Mouse (Mus musculus) hindbrain, embryonic 15.5 days (tissue): ENCODE measurements around the gene Vps37c. TPM values are rescaled to one million over a fixed set of nuclear protein-coding genes. Genes with fewer than 3 reads are reported as not detected.
A peak's percentile ranks its signal among the peaks of the same experiment; 100 is the strongest.

ENCODE experiments used
- ATAC-seq: fragments of 200-750 bp; cut with Nextera tagmentation; 2 replicates; pipeline ENCODE4 v1.8.0; 2017; ENCODE audit warnings: low read depth, moderate number of reproducible peaks, moderate TSS enrichment; ENCODE audit not compliant: low FRiP score
- H3K27ac ChIP-seq: fragments of 300-500 bp; sonication (generic); replicated peaks from 2 replicates; pipeline ENCODE4 v1.5.1; 2015; ENCODE audit warnings: mild to moderate bottlenecking, inconsistent platforms
- H3K27me3 ChIP-seq: fragments of 300-500 bp; sonication (generic); 2 replicates; pipeline ENCODE4 v1.6.1; 2015; ENCODE audit warnings: control low read depth, inconsistent platforms
- H3K36me3 ChIP-seq: fragments of 300-500 bp; sonication (generic); 2 replicates; pipeline ENCODE4 v1.6.1; 2015; ENCODE audit warnings: control low read depth, inconsistent platforms
- H3K4me1 ChIP-seq: fragments of 300-500 bp; sonication (generic); replicated peaks from 2 replicates; pipeline ENCODE4 v1.6.1; 2015; ENCODE audit warnings: control low read depth, inconsistent platforms
- H3K4me2 ChIP-seq: fragments of 300-500 bp; sonication (generic); 2 replicates; pipeline ENCODE4 v1.6.1; 2015; ENCODE audit warnings: moderate library complexity, mild to moderate bottlenecking, inconsistent platforms
- H3K4me3 ChIP-seq: fragments of 300-500 bp; sonication (generic); 2 replicates; pipeline ENCODE4 v1.5.1; 2015; ENCODE audit warnings: mild to moderate bottlenecking, inconsistent platforms
- H3K9ac ChIP-seq: fragments of 300-500 bp; sonication (generic); 2 replicates; pipeline ENCODE4 v1.6.1; 2015; ENCODE audit warnings: inconsistent platforms
- H3K9me3 ChIP-seq: fragments of 300-500 bp; sonication (generic); 2 replicates; pipeline ENCODE4 v1.6.1; 2016; ENCODE audit warnings: control low read depth, inconsistent platforms
- WGBS: fragments of 180-500 bp; shearing (Covaris S2); methylation state at CpG from one replicate; pipeline ENCODE4 v1.1.7; 2015; 5-methylcytosine and 5-hydroxymethylcytosine counted together
- polyA plus RNA-seq: library from polyadenylated mRNA; unstranded; fragments of >200 nt; fragmentation: Nextera tagmentation; extraction: Ambion mirVana; gene quantifications from 2 replicates; pipeline ENCODE4 v1.2.1, GENCODE M21; 2015

Gene Vps37c
- polyA plus RNA-seq, 1 experiment from 2014 or later = 31.8 TPM

DNA sequence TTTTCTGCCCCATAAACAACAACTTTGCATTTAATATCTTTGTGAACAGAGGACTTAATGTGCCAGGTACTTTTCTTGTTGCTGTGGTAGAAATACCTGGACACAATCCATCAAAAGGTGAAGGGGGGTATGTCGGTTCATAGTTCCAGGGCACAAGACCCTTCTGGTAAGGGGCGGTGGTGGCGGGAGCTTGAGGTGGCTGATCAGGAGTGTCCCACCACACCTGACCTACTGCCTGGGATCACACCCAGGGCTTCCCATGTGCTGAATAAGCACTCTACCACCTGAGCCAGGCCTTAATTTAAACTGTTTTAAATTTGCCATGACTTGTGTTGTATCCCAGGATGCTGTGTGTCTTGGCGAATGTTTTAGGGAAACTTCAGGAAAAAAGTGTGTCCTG, 2.6 kb downstream of the Vps37c start:
- Histone ChIP-seq H3K27me3 (no peaks in the 10 kb centered on the region), H3K4me1 (peaks cover 49% of the 10 kb centered on the region), H3K4me2 (no peak overlapping the region), H3K9ac (no peak overlapping the region), H3K36me3 (no peaks in the 10 kb centered on the region), H3K27ac (no peak overlapping the region), H3K9me3 (no peaks in the 10 kb centered on the region), H3K4me3 (no peak overlapping the region)
- WGBS = 91% methylated on average over 4 of the region's 4 CpGs
- ATAC-seq = no peak

DNA sequence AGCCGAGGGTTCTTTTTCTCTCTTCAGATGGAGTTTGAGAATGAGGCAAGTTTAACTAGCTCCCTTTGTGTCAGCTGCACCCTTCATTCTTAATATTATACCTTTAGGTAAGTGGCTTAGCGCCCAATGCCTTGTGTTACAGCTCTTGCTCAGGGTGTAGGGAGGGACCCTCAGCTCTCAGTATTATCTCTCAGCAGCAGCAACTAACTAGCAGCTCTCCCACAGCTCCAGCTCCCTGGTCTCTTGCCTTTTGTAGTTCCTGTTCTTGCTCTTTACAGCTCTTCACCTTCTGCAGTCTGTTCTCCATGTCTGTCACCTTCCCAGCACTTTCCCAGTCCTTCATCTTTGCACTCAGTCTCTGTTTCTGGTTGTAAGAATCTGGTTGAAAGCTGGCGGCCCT, 3.1 kb downstream of the Vps37c start:
- peaks cover 53% of the 10 kb centered on the region for H3K4me1 ChIP-seq
- WGBS = 88% methylated on average over 3 of the region's 3 CpGs
- H3K27me3 ChIP-seq = no peaks in the 10 kb centered on the region
- no peak overlapping the region for H3K4me2 ChIP-seq
- H3K9ac ChIP-seq = no peak overlapping the region
- no peak for ATAC-seq
- H3K27ac ChIP-seq = no peak overlapping the region
- no peaks in the 10 kb centered on the region for H3K9me3 ChIP-seq
- H3K36me3 ChIP-seq = no peaks in the 10 kb centered on the region
- H3K4me3 ChIP-seq = no peak overlapping the region

DNA sequence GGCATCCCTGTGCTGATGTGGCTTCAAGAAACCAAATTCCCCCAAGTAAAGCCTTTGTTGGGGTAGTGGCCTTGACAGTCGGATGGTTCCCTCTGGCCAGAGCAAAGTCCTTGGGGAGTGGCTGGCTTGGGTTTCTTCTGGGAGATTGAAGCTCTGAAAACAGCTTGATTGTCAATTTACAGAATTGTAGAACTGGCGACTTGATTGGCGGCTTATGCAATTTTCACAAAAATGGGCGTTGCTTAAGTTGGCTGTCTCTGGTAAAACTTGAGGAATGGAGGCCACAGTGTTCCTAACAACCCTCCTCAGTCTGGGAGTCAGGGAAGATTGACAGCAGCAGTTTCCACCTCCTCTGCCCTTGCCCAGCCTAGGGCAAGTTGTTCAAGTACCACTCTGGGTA, 3.8 kb downstream of the Vps37c start:
- ATAC-seq = no peak
- H3K4me1 ChIP-seq = peaks cover 59% of the 10 kb centered on the region

DNA sequence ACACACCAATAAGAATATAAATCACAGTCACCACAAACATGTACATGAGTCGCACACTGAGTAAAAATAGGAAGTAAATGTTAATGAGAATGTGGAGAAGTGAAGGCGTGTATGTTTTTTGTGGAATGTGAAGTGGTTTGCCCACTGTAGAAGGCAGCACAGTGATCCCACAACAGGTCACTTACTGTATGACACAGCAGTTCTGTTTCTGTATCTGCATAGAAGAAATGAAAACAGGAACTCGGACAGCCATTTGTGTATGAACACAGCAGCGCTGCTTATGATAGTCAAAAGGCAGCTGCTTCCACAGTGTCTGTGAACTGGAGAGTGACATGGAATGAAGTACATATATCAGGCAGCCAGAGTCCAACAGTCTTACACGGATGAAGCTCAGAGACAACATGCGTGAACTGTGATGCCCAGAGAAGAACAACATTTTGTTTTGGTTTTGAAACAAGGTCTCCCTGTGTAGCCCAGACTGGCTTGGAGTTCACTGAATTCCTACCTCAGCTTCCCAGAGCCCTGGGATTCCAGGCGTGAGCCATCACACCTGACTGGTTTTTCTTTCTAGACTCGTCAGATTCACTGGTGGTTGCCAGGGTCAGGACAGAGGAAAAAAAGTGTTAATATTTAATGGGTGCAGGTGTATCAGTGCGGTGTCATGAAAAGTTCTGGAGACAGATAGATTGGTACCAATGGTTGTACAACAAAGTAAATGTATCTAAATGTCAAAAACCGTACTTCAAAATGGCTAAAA, 5.6 kb downstream of the Vps37c start:
- no peak overlapping the region for H3K27ac ChIP-seq
- H3K4me3 ChIP-seq = no peak overlapping the region
- H3K9ac ChIP-seq = no peak overlapping the region
- no peak for ATAC-seq
- H3K9me3 ChIP-seq = no peaks in the 10 kb centered on the region
- 89% methylated on average over 10 of the region's 10 CpGs for WGBS
- H3K36me3 ChIP-seq = no peaks in the 10 kb centered on the region
- no peak overlapping the region for H3K4me2 ChIP-seq
- no peaks in the 10 kb centered on the region for H3K27me3 ChIP-seq
- peaks cover 69% of the 10 kb centered on the region for H3K4me1 ChIP-seq

More for the DNA sequence above, 3.8 kb downstream of the Vps37c start:
- H3K27ac ChIP-seq = no peak overlapping the region
- no peaks in the 10 kb centered on the region for H3K27me3 ChIP-seq
- H3K36me3 ChIP-seq = no peaks in the 10 kb centered on the region
- WGBS = 91% methylated on average over 4 of the region's 4 CpGs
- H3K4me2 ChIP-seq = no peak overlapping the region
- H3K9ac ChIP-seq = no peak overlapping the region
- H3K9me3 ChIP-seq = no peaks in the 10 kb centered on the region
- H3K4me3 ChIP-seq = no peak overlapping the region

DNA sequence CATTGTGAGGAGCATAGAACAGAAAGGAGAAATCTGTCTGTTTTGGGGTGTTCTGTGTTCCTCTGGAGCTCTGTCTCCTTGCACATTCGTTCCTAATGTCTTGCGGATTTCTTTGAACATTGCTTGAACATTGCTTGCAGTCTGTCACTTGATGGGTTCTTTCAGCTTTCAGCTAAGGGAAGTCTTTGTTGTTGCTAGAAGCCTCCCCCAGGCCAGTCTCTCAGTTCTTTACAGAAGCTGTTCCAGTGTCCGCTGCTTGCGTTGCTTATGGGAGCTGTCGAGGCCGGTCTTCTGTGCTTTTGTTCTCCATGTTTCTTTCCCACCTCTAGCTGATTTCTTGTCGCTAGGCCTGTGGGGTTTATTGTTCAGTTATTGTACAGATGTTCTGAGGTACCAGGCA, 7.3 kb downstream of the Vps37c start:
- Histone ChIP-seq H3K27me3 (no peaks in the 10 kb centered on the region), H3K36me3 (no peaks in the 10 kb centered on the region), H3K4me2 (peak overlapping the region; percentile 16), H3K4me1 (peaks cover 68% of the 10 kb centered on the region), H3K9me3 (no peaks in the 10 kb centered on the region), H3K9ac (peak overlapping the region; percentile 20; the same call in 1 of the 2 replicates), H3K4me3 (no peak overlapping the region), H3K27ac (peak overlapping the region; percentile 69)
- WGBS = 21% methylated on average over 7 of the region's 7 CpGs
- no peak for ATAC-seq

DNA sequence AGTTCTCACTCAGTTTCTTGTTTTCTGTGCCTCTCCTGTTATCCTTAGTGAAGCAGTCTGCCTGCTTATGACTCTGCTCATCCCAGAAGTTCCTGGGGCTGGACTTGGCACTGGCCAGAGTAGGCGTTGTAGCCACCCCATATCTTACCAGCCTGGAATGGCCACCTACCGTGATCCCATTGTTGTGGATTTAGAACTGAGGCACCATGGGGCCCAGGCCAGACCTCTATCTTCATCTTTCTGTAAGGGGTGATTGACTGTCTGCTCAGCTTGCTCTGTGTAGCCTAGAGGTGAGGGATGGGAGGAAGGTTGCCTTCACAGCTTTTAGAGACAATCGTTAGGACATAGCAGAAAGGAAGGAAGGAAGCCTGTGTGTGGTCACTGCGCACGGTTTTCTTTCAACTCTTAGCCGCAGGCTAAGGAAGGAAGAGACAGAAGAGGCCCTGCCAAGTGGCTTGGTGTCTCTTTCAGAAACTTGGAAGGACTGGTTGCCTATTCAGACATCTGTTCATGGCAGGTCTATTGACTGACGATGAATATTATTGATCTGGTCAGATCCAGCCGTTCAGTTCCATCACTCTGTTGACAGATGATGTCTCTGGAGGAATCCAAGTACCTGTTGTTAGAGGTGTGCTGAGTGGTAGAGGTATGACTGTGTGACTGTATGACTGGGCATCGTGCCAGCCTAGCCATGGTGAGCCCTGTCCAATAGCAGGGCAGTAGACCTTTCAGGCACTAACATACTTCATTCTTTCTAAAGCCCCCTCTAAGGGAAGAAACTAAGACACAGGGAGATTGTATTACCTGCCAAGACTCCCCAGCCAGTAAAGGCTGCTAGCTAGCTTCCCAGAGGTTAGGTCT, 9.8 kb downstream of the Vps37c start:
- H3K9me3 ChIP-seq = no peaks in the 10 kb centered on the region
- H3K27me3 ChIP-seq = no peaks in the 10 kb centered on the region
- H3K27ac ChIP-seq = no peak overlapping the region; the same call in 1 of the 2 replicates
- H3K4me1 ChIP-seq = peaks cover 60% of the 10 kb centered on the region
- H3K9ac ChIP-seq = no peak overlapping the region
- 64% methylated on average over 9 of the region's 9 CpGs for WGBS
- no peak for ATAC-seq
- no peak overlapping the region for H3K4me2 ChIP-seq
- no peaks in the 10 kb centered on the region for H3K36me3 ChIP-seq
- no peak overlapping the region for H3K4me3 ChIP-seq

DNA sequence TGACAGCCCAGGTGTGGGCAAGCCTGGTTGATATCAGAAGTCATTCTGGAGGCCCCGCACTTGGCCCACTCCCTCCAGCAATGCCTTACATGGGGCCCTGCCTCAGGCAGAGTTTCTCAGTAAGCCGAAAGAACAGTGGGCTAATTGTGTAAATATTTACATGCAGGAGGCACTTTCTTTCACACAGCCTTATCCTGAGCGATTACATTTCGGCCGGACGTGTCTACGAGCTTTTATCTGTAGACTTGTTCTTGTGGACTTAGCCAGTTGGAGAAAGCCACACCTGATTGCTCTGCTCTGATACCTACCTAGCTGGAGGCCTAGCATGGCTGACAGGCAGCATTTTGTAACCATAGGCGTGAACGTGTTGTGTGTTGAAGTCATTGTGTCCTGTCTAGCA, 11.3 kb downstream of the Vps37c start:
- H3K4me3 ChIP-seq = no peak overlapping the region
- no peak overlapping the region for H3K27ac ChIP-seq
- H3K36me3 ChIP-seq = no peaks in the 10 kb centered on the region
- H3K4me2 ChIP-seq = no peak overlapping the region
- H3K9ac ChIP-seq = no peak overlapping the region
- H3K4me1 ChIP-seq = peaks cover 60% of the 10 kb centered on the region
- no peaks in the 10 kb centered on the region for H3K27me3 ChIP-seq
- ATAC-seq = no peak
- H3K9me3 ChIP-seq = no peaks in the 10 kb centered on the region
- 70% methylated on average over 9 of the region's 9 CpGs for WGBS

DNA sequence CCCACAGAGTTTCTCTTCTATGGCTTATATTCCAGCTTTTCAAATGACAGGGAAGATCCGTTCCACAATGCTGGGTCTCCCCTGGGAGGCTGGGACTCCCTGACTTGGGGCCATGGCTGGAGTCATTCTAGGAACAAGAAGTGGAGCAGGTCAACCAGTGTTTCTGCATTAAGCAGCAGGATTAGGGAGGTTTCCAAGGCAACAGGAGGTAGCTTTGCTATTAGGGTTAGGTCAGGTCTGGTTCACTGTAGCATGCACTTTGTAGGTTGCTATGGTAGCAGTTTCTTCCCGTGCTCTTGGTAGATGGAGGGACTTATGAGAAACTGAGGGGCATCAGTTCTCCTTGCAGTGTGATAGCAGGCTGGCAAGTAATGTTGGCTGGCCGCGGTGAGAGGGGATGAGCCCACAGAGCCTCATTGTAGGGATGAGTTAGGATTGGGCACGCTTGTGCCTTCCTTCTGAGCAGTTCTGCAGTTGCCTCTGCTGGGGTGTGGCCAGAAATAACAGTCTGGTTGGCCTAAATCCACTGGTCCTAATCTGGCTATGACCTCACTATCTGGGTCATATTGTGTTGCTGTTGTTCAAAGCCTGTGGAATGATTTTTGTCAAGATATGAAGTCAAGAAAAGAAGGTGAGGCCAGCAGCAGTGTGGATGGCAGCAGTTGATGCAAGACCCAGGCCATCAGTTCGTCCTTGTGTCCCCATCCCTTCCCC, 12.6 kb downstream of the Vps37c start:
- H3K4me3 ChIP-seq = no peak overlapping the region
- H3K9me3 ChIP-seq = no peaks in the 10 kb centered on the region
- H3K27me3 ChIP-seq = no peaks in the 10 kb centered on the region
- H3K9ac ChIP-seq = no peak overlapping the region
- ATAC-seq = no peak
- H3K36me3 ChIP-seq = no peaks in the 10 kb centered on the region
- no peak overlapping the region for H3K27ac ChIP-seq
- no peak overlapping the region for H3K4me2 ChIP-seq
- H3K4me1 ChIP-seq = peaks cover 48% of the 10 kb centered on the region
- 50% methylated on average over 6 of the region's 6 CpGs for WGBS

DNA sequence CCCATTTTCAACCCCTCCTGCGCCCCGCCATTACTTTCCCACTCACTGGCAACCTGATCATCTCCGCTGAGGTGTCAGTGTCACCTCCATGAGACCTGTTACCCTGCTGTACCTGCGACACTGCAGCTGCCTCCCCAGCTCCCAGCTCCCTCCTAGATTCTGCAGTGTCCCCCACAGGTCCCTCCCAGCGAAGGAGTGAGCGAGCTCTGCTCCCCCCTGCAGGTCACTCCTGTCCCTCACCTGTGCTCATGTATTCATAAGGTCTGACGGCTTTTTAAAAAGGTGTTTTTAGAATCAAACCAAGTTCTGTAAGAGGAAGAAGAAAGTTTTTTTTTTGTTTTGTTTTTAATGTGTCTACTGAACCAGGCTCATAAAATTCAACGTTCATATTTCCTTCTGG, 13.6 kb downstream of the Vps37c start:
- Histone ChIP-seq H3K27ac (no peak overlapping the region), H3K27me3 (no peaks in the 10 kb centered on the region), H3K36me3 (peaks cover under 1% of the 10 kb centered on the region; the same call in 1 of the 2 replicates), H3K4me2 (no peak overlapping the region), H3K9ac (no peak overlapping the region), H3K4me1 (peaks cover 40% of the 10 kb centered on the region), H3K4me3 (no peak overlapping the region), H3K9me3 (no peaks in the 10 kb centered on the region)
- no peak for ATAC-seq
- 85% methylated on average over 8 of the region's 8 CpGs for WGBS

DNA sequence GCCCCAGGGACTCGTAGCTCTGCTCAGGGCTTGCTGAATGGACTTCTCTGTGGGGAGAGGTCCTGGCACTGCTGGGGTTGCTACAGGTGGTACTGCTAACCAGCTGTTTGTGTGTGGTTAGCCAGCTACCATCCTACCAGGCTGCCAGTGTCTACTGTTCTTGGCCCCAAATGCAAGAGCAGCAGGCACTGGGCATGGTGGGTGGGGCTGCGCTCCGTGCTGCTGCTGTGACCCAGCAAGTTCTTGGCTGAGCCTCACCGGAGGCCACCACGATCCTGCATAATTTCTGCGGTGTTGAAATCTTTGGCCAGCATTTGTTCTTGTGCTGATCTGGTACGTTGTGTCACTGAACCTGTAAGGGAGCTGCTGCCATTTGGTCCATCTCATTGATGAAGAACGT, 14.9 kb downstream of the Vps37c start:
- H3K4me1 ChIP-seq = peaks cover 28% of the 10 kb centered on the region
- no peak overlapping the region for H3K27ac ChIP-seq
- H3K4me3 ChIP-seq = no peak overlapping the region
- ATAC-seq = no peak
- H3K9me3 ChIP-seq = no peaks in the 10 kb centered on the region
- no peak overlapping the region for H3K9ac ChIP-seq
- peaks cover 5% of the 10 kb centered on the region; the same call in 1 of the 2 replicates for H3K36me3 ChIP-seq
- H3K27me3 ChIP-seq = no peaks in the 10 kb centered on the region
- WGBS = 79% methylated on average over 8 of the region's 8 CpGs
- no peak overlapping the region for H3K4me2 ChIP-seq

DNA sequence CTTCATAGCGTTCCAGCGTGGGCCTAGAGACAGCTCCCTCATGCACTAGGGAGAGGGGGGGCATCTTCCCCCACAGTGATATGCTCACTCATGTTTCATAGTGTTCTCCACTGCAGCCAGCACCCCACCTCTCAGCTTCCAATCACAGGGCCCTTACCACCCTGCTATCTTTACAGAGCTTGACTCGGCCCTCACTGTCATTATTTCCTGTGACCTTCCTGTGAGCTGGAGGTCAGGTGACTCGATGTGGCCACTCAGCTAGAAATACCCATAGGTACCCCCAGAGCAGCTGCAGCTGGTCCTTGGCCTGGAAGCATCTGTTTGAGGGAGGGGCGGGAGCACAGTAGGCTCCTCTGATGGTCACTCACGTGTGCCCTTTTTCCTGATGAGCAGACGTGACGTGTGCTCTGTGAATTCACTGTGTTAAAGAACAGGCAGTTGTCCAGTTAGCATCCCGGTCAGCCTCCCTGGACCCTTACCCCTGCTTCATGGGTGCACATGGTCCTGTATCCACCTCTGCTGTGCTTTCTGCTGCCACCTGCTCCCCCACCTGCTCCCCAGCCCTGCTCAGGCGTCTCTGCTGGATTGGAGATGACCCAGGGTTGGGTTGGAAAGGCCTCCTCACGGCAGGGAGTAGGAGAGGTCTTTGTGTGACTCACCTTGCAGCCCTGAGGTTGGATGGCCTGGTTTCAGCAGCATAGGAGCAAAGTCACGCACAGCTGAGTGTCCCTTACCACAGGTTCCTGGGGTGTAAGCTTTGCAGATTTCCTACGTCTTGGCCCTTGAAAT, 18.7 kb downstream of the Vps37c start:
- H3K9ac ChIP-seq = no peak overlapping the region
- no peaks in the 10 kb centered on the region for H3K27me3 ChIP-seq
- H3K4me1 ChIP-seq = peaks cover 23% of the 10 kb centered on the region
- no peaks in the 10 kb centered on the region for H3K9me3 ChIP-seq
- ATAC-seq = no peak
- H3K4me3 ChIP-seq = no peak overlapping the region
- no peak overlapping the region for H3K4me2 ChIP-seq
- H3K27ac ChIP-seq = no peak overlapping the region
- H3K36me3 ChIP-seq = peaks cover 15% of the 10 kb centered on the region; the same call in 1 of the 2 replicates
- WGBS = 76% methylated on average over 13 of the region's 13 CpGs
